Mouse (Mus musculus): Measurements from ENCODE around the gene Apln. TPM values are rescaled to one million over a fixed set of nuclear protein-coding genes. Genes with fewer than 3 reads are reported as not detected.
A peak's percentile ranks its signal among the peaks of the same experiment; 100 is the strongest.

Gene Apln
- total and polyA plus RNA-seq, 3 experiments, result 0.08 TPM; not detected in 2

GRCm38 (mm10) chrX:48019940-48020339 lies 14.7 kb downstream of the Apln start:
- no peaks in the 10 kb centered on the region for H3K36me3 ChIP-seq (ENCODE audit: control insufficient read depth in 1 of 2, insufficient read depth in 2 of 2, low read length in 2 of 2)
- H3K9ac ChIP-seq (ENCODE audit: control insufficient read depth, low read depth, low read length, poor library complexity, severe bottlenecking), result no peak overlapping the region
- H3K27me3 ChIP-seq (ENCODE audit: control insufficient read depth in 1 of 2, insufficient read depth in 2 of 2, low read length in 2 of 2), result no peaks in the 10 kb centered on the region; a peak in 1 of 4 replicates
- DNase-seq (ENCODE audit: low read depth, low spot score), result peak; percentile 61
- no peaks in the 10 kb centered on the region for H3K9me3 ChIP-seq (replicated peaks; ENCODE audit: insufficient read depth, low read length)
- H3K27ac ChIP-seq (ENCODE audit: control insufficient read depth, low read depth, low read length), result no peak overlapping the region
- peak; percentile 44 for TF ChIP-seq ZC3H11A (IDR thresholded peaks at IDR 0.05; ENCODE audit: low read depth, low read length)
- no peak for TF ChIP-seq ELF1 (IDR thresholded peaks at IDR 0.05; ENCODE audit: low read depth, low read length)
- peak; percentile 61 to 77 (median 72) for TF ChIP-seq CTCF (IDR thresholded peaks at IDR 0.05 in 2 of 3, conservative IDR thresholded peaks at IDR 0.05 in 1 of 3; ENCODE audit: control insufficient read depth in 1 of 3, insufficient read depth in 1 of 3, low read depth in 2 of 3, low read length in 3 of 3, poor library complexity in 1 of 3, severe bottlenecking in 1 of 3)
- TF ChIP-seq ZKSCAN1 (IDR thresholded peaks at IDR 0.05; ENCODE audit: low read depth, low read length), result no peak
- TF ChIP-seq SMC3 (IDR thresholded peaks at IDR 0.05; ENCODE audit: low read depth, low read length), result peak; percentile 61
- 0 out of 2 replicates have a peak, but pooled peaks have one; percentile 22 for TF ChIP-seq NRF1 (IDR thresholded peaks at IDR 0.05; ENCODE audit: insufficient read depth, low read depth, low read length, poor library complexity, severe bottlenecking)
- TF ChIP-seq RAD21 (IDR thresholded peaks at IDR 0.05; ENCODE audit: low read depth, low read length), result peak; percentile 74
- H3K79me2 ChIP-seq (ENCODE audit: control insufficient read depth, insufficient read depth, low read length, poor library complexity), result no peaks in the 10 kb centered on the region
- H3K4me1 ChIP-seq (ENCODE audit: control insufficient read depth in 1 of 2, insufficient read depth in 2 of 2, low read length in 2 of 2), result no peaks in the 10 kb centered on the region
- H3K4me3 ChIP-seq (ENCODE audit: control insufficient read depth in 1 of 2, insufficient read depth in 1 of 2, low read depth in 2 of 2, low read length in 2 of 2), result no peak overlapping the region

DNA sequence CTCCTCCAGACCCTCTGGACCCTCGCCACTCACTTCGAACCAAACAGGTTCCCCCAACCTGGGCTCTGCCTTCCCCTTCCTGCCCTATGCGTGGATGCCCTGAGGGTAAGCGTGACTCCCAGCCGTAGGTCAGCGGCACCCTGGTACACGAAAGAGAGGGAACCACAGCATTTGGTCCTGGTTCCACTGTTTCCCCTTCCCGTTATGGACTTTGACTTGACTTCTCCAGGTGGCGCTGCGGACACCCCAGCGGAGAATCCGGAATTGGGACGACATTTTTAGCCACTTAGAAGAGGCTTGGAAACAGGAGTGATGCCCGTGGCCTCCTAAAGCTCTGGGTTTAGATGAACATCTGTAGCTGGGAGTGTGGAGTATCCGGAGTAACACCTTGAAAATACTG lies 15.3 kb downstream of the Apln start:
- Histone ChIP-seq H3K9me3 (replicated peaks; ENCODE audit: insufficient read depth, low read length) (no peaks in the 10 kb centered on the region), H3K27ac (ENCODE audit: control insufficient read depth, low read depth, low read length) (no peak overlapping the region), H3K79me2 (ENCODE audit: control insufficient read depth, insufficient read depth, low read length, poor library complexity) (no peaks in the 10 kb centered on the region), H3K9ac (ENCODE audit: control insufficient read depth, low read depth, low read length, poor library complexity, severe bottlenecking) (no peak overlapping the region), H3K4me3 (ENCODE audit: control insufficient read depth in 1 of 2, insufficient read depth in 1 of 2, low read depth in 2 of 2, low read length in 2 of 2) (no peak overlapping the region), H3K36me3 (ENCODE audit: control insufficient read depth in 1 of 2, insufficient read depth in 2 of 2, low read length in 2 of 2) (no peaks in the 10 kb centered on the region), H3K27me3 (ENCODE audit: control insufficient read depth in 1 of 2, insufficient read depth in 2 of 2, low read length in 2 of 2) (no peaks in the 10 kb centered on the region; a peak in 1 of 4 replicates), H3K4me1 (ENCODE audit: control insufficient read depth in 1 of 2, insufficient read depth in 2 of 2, low read length in 2 of 2) (no peaks in the 10 kb centered on the region)
- no peak for DNase-seq (ENCODE audit: low read depth, low spot score)
- TF ChIP-seq MAFK (IDR thresholded peaks at IDR 0.05; ENCODE audit: borderline replicate concordance, low read depth, low read length), result no peak
- no peak for TF ChIP-seq TBP (IDR thresholded peaks at IDR 0.05; ENCODE audit: low read depth, low read length)
- no peak for TF ChIP-seq JUND (IDR thresholded peaks at IDR 0.05; ENCODE audit: low read depth, low read length)
- TF ChIP-seq NELFE (IDR thresholded peaks at IDR 0.05; ENCODE audit: low read depth, low read length), result no peak
- TF ChIP-seq EP300 (IDR thresholded peaks at IDR 0.05; ENCODE audit: low read depth in 1 of 2, low read length in 2 of 2), result no peak
- no peak for TF ChIP-seq NRF1 (IDR thresholded peaks at IDR 0.05; ENCODE audit: insufficient read depth, low read depth, low read length, poor library complexity, severe bottlenecking)
- no peak for TF ChIP-seq POLR2A (IDR thresholded peaks at IDR 0.05; ENCODE audit: control insufficient read depth in 1 of 2, insufficient read depth in 1 of 2, low read depth in 1 of 2, low read length in 2 of 2, poor library complexity in 1 of 2)

GRCm38 (mm10) chrX:48016906-48017601 lies 17.6 kb downstream of the Apln start:
- H3K9me3 ChIP-seq (replicated peaks; ENCODE audit: insufficient read depth, low read length), result no peaks in the 10 kb centered on the region
- peaks cover 0 to 1% of the 10 kb centered on the region in 2 experiments; a peak in 2 of 4 replicates for H3K27me3 ChIP-seq (ENCODE audit: control insufficient read depth in 1 of 2, insufficient read depth in 2 of 2, low read length in 2 of 2)
- DNase-seq (ENCODE audit: low read depth, low spot score), result no peak
- H3K4me3 ChIP-seq (ENCODE audit: control insufficient read depth in 1 of 2, insufficient read depth in 1 of 2, low read depth in 2 of 2, low read length in 2 of 2), result no peak overlapping the region
- H3K36me3 ChIP-seq (ENCODE audit: control insufficient read depth in 1 of 2, insufficient read depth in 2 of 2, low read length in 2 of 2), result no peaks in the 10 kb centered on the region
- H3K27ac ChIP-seq (ENCODE audit: control insufficient read depth, low read depth, low read length), result no peak overlapping the region
- H3K9ac ChIP-seq (ENCODE audit: control insufficient read depth, low read depth, low read length, poor library complexity, severe bottlenecking), result no peak overlapping the region
- H3K79me2 ChIP-seq (ENCODE audit: control insufficient read depth, insufficient read depth, low read length, poor library complexity), result no peaks in the 10 kb centered on the region
- H3K4me1 ChIP-seq (ENCODE audit: control insufficient read depth in 1 of 2, insufficient read depth in 2 of 2, low read length in 2 of 2), result no peaks in the 10 kb centered on the region
- TF ChIP-seq HCFC1 (IDR thresholded peaks at IDR 0.05; ENCODE audit: low read depth, low read length) (no peak), POLR2AphosphoS2 (IDR thresholded peaks at IDR 0.05; ENCODE audit: low read length) (no peak), MEF2A (IDR thresholded peaks at IDR 0.05; ENCODE audit: extremely low read depth, insufficient replicate concordance, low read depth, low read length, poor library complexity, severe bottlenecking) (no peak), MAZ (IDR thresholded peaks at IDR 0.05; ENCODE audit: low read depth, low read length) (no peak), TAL1 (IDR thresholded peaks at IDR 0.05; ENCODE audit: low read length) (no peak), RCOR1 (IDR thresholded peaks at IDR 0.05; ENCODE audit: low read depth, low read length) (no peak), TBP (IDR thresholded peaks at IDR 0.05; ENCODE audit: low read depth, low read length) (no peak), ETS1 (IDR thresholded peaks at IDR 0.05; ENCODE audit: low read depth, low read length) (no peak), MAFK (IDR thresholded peaks at IDR 0.05; ENCODE audit: borderline replicate concordance, low read depth, low read length) (no peak), NRF1 (IDR thresholded peaks at IDR 0.05; ENCODE audit: insufficient read depth, low read depth, low read length, poor library complexity, severe bottlenecking) (no peak), GATA1 (IDR thresholded peaks at IDR 0.05; ENCODE audit: low read depth, low read length) (no peak), UBTF (IDR thresholded peaks at IDR 0.05; ENCODE audit: borderline replicate concordance, insufficient read depth, low read depth, low read length) (no peak), CHD2 (IDR thresholded peaks at IDR 0.05; ENCODE audit: low read length) (no peak), ZC3H11A (IDR thresholded peaks at IDR 0.05; ENCODE audit: low read depth, low read length) (no peak), JUND (IDR thresholded peaks at IDR 0.05; ENCODE audit: low read depth, low read length) (no peak), ZMIZ1 (IDR thresholded peaks at IDR 0.05; ENCODE audit: low read depth, low read length) (no peak), NELFE (IDR thresholded peaks at IDR 0.05; ENCODE audit: low read depth, low read length) (no peak)
